Mouse (Mus musculus): Measurements from ENCODE around the gene Cabcoco1.

The Cabcoco1 gene

GRCm38 (mm10) chr10:68541139-68541942, at the start of gene Cabcoco1:
TSS of gene Cabcoco1 (minus strand) at chr10:68541896.
- DNase-seq: peak; percentile 86 to 92

GRCm38 (mm10) chr10:68589530-68590252, 48.0 kb upstream of the Cabcoco1 start:
- DNase-seq: no peak

- DNase-seq: no peak
Observed at GRCm38 (mm10) chr10:68587416-68588040, 45.8 kb upstream of the Cabcoco1 start.

- DNase-seq: peak in 1 of 2 experiments; percentile 14
Observed at GRCm38 (mm10) chr10:68577321-68577720, 35.6 kb upstream of the Cabcoco1 start.

GRCm38 (mm10) chr10:68568172-68568571, 26.5 kb upstream of the Cabcoco1 start:
- no peak for DNase-seq

- no peak for DNase-seq
Observed at GRCm38 (mm10) chr10:68562344-68562743, 20.6 kb upstream of the Cabcoco1 start.

GRCm38 (mm10) chr10:68558828-68559219, 17.1 kb upstream of the Cabcoco1 start:
- no peak for DNase-seq

- peak; percentile 56 to 64 for DNase-seq
Observed at GRCm38 (mm10) chr10:68558105-68558827, 16.6 kb upstream of the Cabcoco1 start.

- DNase-seq: no peak
Observed at GRCm38 (mm10) chr10:68553677-68554076, 12.0 kb upstream of the Cabcoco1 start.

GRCm38 (mm10) chr10:68552556-68552955, 10.9 kb upstream of the Cabcoco1 start:
- no peak for DNase-seq

GRCm38 (mm10) chr10:68551316-68551715, 9.6 kb upstream of the Cabcoco1 start:
- no peak for DNase-seq

GRCm38 (mm10) chr10:68550668-68551267, 9.1 kb upstream of the Cabcoco1 start:
- DNase-seq: peak in 1 of 2 experiments; percentile 45

- DNase-seq: no peak
Observed at GRCm38 (mm10) chr10:68543107-68543506, 1.4 kb upstream of the Cabcoco1 start.

- no peak for DNase-seq
Observed at GRCm38 (mm10) chr10:68541943-68542420, 286 bp upstream of the Cabcoco1 start.

- DNase-seq: peak in 1 of 2 experiments; percentile 22
Observed at GRCm38 (mm10) chr10:68540612-68541011, 1.1 kb downstream of the Cabcoco1 start.

- no peak for DNase-seq
Observed at GRCm38 (mm10) chr10:68537261-68537950, 4.3 kb downstream of the Cabcoco1 start.

- DNase-seq: peak in 1 of 2 experiments; percentile 35
Observed at GRCm38 (mm10) chr10:68529364-68530049, 12.2 kb downstream of the Cabcoco1 start.

GRCm38 (mm10) chr10:68528958-68529357, 12.7 kb downstream of the Cabcoco1 start:
- DNase-seq: no peak

- DNase-seq: no peak
Observed at GRCm38 (mm10) chr10:68522106-68522505, 19.6 kb downstream of the Cabcoco1 start.

- no peak for DNase-seq
Observed at GRCm38 (mm10) chr10:68512433-68513019, 29.2 kb downstream of the Cabcoco1 start.

Data from kidney, postnatal 4 days (tissue).